Mouse (Mus musculus): ENCODE data around the gene Ddr2. TPM values are rescaled to one million over a fixed set of nuclear protein-coding genes. Genes with fewer than 3 reads are reported as not detected.
"Not testable (repeated sequence)": the region's sequence is repeated elsewhere in the genome, so short reads cannot be mapped to it uniquely, and the experiment has no call there.

Ddr2 gene
- polyA plus RNA-seq, 1 experiment = not detected

GRCm38 (mm10) chr1:170034961-170035360 is 75.6 kb downstream of the Ddr2 start:
- Histone ChIP-seq H3K4me1 (ENCODE audit: control insufficient read depth, insufficient read depth, low read length) (no peaks in the 10 kb centered on the region), H3K4me3 (ENCODE audit: insufficient read depth, low read depth, low read length) (no peak overlapping the region), H3K27ac (ENCODE audit: insufficient read depth, low read depth, low read length) (no peak overlapping the region)
- 94% methylated on average over 4 of the region's 4 CpGs for WGBS
- TF ChIP-seq CTCF (IDR thresholded peaks at IDR 0.05; ENCODE audit: insufficient read depth, low read depth, low read length) = no peak
- no peak for TF ChIP-seq POLR2A (IDR thresholded peaks at IDR 0.05; ENCODE audit: insufficient read depth, low read depth, low read length)

DNA sequence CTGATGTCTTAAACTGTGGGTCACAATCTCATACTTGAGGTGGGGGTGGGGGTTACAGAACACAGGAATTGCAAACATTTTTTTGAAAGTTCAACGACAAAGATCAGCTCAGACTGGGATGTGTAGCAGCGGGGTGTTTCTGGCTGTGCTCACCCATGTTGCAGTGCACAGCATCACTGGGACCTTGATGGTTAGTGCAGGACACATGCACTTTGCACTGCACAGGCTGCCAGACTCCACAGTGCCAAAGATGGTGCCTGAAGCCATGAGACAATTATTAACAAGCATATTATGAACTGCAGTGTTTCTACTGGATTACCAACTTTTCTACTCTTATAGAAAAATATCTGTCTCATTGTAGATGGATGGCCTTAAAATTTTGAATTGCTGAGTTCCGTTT is 78.9 kb downstream of the Ddr2 start:
- 92% methylated on average over 3 of the region's 3 CpGs for WGBS
- TF ChIP-seq POLR2A (IDR thresholded peaks at IDR 0.05; ENCODE audit: insufficient read depth, low read depth, low read length) = no peak
- no peak for TF ChIP-seq CTCF (IDR thresholded peaks at IDR 0.05; ENCODE audit: insufficient read depth, low read depth, low read length)
- Histone ChIP-seq H3K4me3 (ENCODE audit: insufficient read depth, low read depth, low read length) (no peak overlapping the region), H3K27ac (ENCODE audit: insufficient read depth, low read depth, low read length) (no peak overlapping the region), H3K4me1 (ENCODE audit: control insufficient read depth, insufficient read depth, low read length) (no peaks in the 10 kb centered on the region)

GRCm38 (mm10) chr1:170014784-170015183 is 95.8 kb downstream of the Ddr2 start:
- TF ChIP-seq POLR2A (IDR thresholded peaks at IDR 0.05; ENCODE audit: insufficient read depth, low read depth, low read length) = no peak
- TF ChIP-seq CTCF (IDR thresholded peaks at IDR 0.05; ENCODE audit: insufficient read depth, low read depth, low read length) = no peak
- WGBS = 87% methylated on average over 3 of the region's 3 CpGs
- Histone ChIP-seq H3K4me1 (ENCODE audit: control insufficient read depth, insufficient read depth, low read length) (no peaks in the 10 kb centered on the region), H3K4me3 (ENCODE audit: insufficient read depth, low read depth, low read length) (no peak overlapping the region), H3K27ac (ENCODE audit: insufficient read depth, low read depth, low read length) (no peak overlapping the region)

- Histone ChIP-seq H3K4me3 (ENCODE audit: insufficient read depth, low read depth, low read length) (no peak overlapping the region), H3K4me1 (ENCODE audit: control insufficient read depth, insufficient read depth, low read length) (no peaks in the 10 kb centered on the region), H3K27ac (ENCODE audit: insufficient read depth, low read depth, low read length) (no peak overlapping the region)
- TF ChIP-seq CTCF (IDR thresholded peaks at IDR 0.05; ENCODE audit: insufficient read depth, low read depth, low read length) (no peak), POLR2A (IDR thresholded peaks at IDR 0.05; ENCODE audit: insufficient read depth, low read depth, low read length) (no peak)
- WGBS = 89% methylated on average over 15 of the region's 15 CpGs
These were observed 99.7 kb downstream of the Ddr2 start for GRCm38 (mm10) chr1:170010716-170011505.

DNA sequence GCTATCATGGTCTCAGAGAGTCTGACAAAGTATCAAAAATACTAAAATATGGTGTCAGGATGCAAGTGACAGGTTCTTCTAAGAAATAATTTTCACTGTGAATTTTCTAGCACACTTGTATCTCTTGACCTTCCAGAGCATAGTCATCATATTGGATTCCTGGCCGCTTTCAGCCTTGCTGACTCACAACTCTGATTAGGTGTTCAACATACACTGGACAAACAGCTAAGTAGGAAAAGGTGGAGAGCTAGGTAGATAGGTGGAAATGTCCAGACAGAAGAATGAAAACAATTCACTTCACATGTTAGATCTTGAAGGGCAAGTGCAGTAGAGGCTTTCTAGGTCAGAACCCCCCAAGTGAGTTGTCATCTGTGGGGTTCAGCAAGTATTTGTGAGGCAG is 101.3 kb downstream of the Ddr2 start:
- WGBS = 98% methylated on average over 1 of the region's 1 CpGs
- Histone ChIP-seq H3K27ac (ENCODE audit: insufficient read depth, low read depth, low read length) (no peak overlapping the region), H3K4me1 (ENCODE audit: control insufficient read depth, insufficient read depth, low read length) (no peaks in the 10 kb centered on the region), H3K4me3 (ENCODE audit: insufficient read depth, low read depth, low read length) (no peak overlapping the region)
- TF ChIP-seq CTCF (IDR thresholded peaks at IDR 0.05; ENCODE audit: insufficient read depth, low read depth, low read length) = no peak

GRCm38 (mm10) chr1:170008432-170009220 is 101.9 kb downstream of the Ddr2 start:
- Histone ChIP-seq H3K4me3 (ENCODE audit: insufficient read depth, low read depth, low read length) (no peak overlapping the region), H3K27ac (ENCODE audit: insufficient read depth, low read depth, low read length) (no peak overlapping the region), H3K4me1 (ENCODE audit: control insufficient read depth, insufficient read depth, low read length) (no peaks in the 10 kb centered on the region)
- 89% methylated on average over 13 of the region's 13 CpGs for WGBS
- no peak for TF ChIP-seq CTCF (IDR thresholded peaks at IDR 0.05; ENCODE audit: insufficient read depth, low read depth, low read length)
- TF ChIP-seq POLR2A (IDR thresholded peaks at IDR 0.05; ENCODE audit: insufficient read depth, low read depth, low read length) = no peak

DNA sequence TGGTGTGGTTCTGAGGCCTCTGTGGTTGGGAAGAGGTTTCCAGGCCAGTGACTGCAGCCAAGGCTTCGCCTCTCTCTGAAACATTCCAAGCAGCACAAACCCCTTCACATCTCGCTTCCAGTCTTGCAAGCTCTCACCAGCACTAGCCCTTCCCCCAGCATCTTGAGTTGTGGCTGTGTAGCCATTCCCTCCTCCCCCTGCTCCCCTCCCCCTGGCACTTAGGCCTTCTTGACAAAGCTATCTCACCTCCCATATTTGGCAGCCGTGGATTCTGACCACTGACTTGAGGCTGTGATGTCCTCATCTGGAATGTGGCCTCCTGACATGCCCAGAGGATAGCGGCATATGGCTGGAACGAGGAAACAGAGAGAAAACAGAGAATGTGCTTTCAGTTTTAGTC is 104.0 kb downstream of the Ddr2 start:
- no peaks in the 10 kb centered on the region for H3K4me1 ChIP-seq (ENCODE audit: control insufficient read depth, insufficient read depth, low read length)
- TF ChIP-seq POLR2A (IDR thresholded peaks at IDR 0.05; ENCODE audit: insufficient read depth, low read depth, low read length) (no peak), CTCF (IDR thresholded peaks at IDR 0.05; ENCODE audit: insufficient read depth, low read depth, low read length) (no peak)
- no peak overlapping the region for H3K4me3 ChIP-seq (ENCODE audit: insufficient read depth, low read depth, low read length)
- no peak overlapping the region for H3K27ac ChIP-seq (ENCODE audit: insufficient read depth, low read depth, low read length)
- 74% methylated on average over 5 of the region's 5 CpGs for WGBS

GRCm38 (mm10) chr1:170005297-170005696 is 105.3 kb downstream of the Ddr2 start:
- TF ChIP-seq CTCF (IDR thresholded peaks at IDR 0.05; ENCODE audit: insufficient read depth, low read depth, low read length) (no peak), POLR2A (IDR thresholded peaks at IDR 0.05; ENCODE audit: insufficient read depth, low read depth, low read length) (no peak)
- WGBS = 87% methylated on average over 3 of the region's 3 CpGs
- Histone ChIP-seq H3K4me1 (ENCODE audit: control insufficient read depth, insufficient read depth, low read length) (no peaks in the 10 kb centered on the region), H3K4me3 (ENCODE audit: insufficient read depth, low read depth, low read length) (no peak overlapping the region), H3K27ac (ENCODE audit: insufficient read depth, low read depth, low read length) (no peak overlapping the region)

GRCm38 (mm10) chr1:169993901-169994300 is 116.7 kb downstream of the Ddr2 start:
- WGBS = 84% methylated on average over 6 of the region's 6 CpGs
- not testable (repeated sequence) for H3K4me3 ChIP-seq (ENCODE audit: insufficient read depth, low read depth, low read length); H3K27ac ChIP-seq (ENCODE audit: insufficient read depth, low read depth, low read length); H3K4me1 ChIP-seq (ENCODE audit: control insufficient read depth, insufficient read depth, low read length)
